Mouse (Mus musculus): Measurements from ENCODE around the gene Rps15.

DNA sequence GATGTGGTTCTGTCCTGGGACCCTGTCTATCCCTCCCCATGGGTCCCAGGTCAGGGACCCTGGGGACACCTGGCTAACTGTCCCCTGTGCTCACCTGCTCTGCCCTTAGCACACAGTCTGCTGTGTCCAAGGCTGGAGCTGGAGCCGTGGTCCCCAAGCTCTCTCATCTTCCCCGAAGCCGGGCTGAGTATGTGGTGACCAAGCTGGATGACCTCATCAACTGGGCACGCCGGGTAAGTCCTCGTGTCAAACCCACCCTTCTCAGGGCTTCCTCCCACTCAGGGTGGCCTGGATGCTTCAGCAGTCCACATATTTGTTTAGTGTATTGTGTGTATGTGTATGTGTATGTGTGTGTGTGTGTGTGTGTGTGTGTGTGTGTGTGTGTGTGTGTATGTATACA, 38.7 kb upstream of the Rps15 start:
- TF ChIP-seq CTCF (IDR thresholded peaks at IDR 0.05; ENCODE audit: low read depth, low read length) (no peak), POLR2A (IDR thresholded peaks at IDR 0.05; ENCODE audit: borderline replicate concordance, low read depth, low read length) (no peak)
